Mouse (Mus musculus): Measurements from ENCODE around the gene Arl5c. TPM values are rescaled to one million over a fixed set of nuclear protein-coding genes. Genes with fewer than 3 reads are reported as not detected.
"Not testable (repeated sequence)": the region's sequence is repeated elsewhere in the genome, so short reads cannot be mapped to it uniquely, and the experiment has no call there.

Gene Arl5c
- total and polyA plus RNA-seq, 2 experiments from 2014 or later: 2.9 TPM; not detected in 1

GRCm38 (mm10) chr11:97947426-97947825, 48.6 kb downstream of the Arl5c start:
- 13% methylated on average over 7 of the region's 7 CpGs for WGBS
- Histone ChIP-seq H3K9me3 (replicated peaks; ENCODE audit: control insufficient read depth, low read length) (no peaks in the 10 kb centered on the region), H3K27me3 (ENCODE audit: control insufficient read depth, insufficient read depth, low read length) (no peaks in the 10 kb centered on the region), H3K4me2 (ENCODE audit: low read depth, low read length) (no peak overlapping the region), H3K4me3 (ENCODE audit: low read depth, low read length) (no peak overlapping the region), H3K4me1 (ENCODE audit: control insufficient read depth, insufficient read depth) (no peaks in the 10 kb centered on the region), H3K36me3 (replicated peaks; ENCODE audit: control insufficient read depth, insufficient read depth, low read length) (no peaks in the 10 kb centered on the region), H3K27ac (ENCODE audit: low read depth) (no peak overlapping the region), H3K9ac (replicated peaks; ENCODE audit: low read depth, low read length) (no peak overlapping the region)
- no peak; the same call in 1 of the 2 replicates for ATAC-seq (ENCODE audit: insufficient read depth, low read depth)
- TF ChIP-seq EP300 (IDR thresholded peaks at IDR 0.05; ENCODE audit: low read depth): no peak
- peak; percentile 64 for TF ChIP-seq CTCF (IDR thresholded peaks at IDR 0.05; ENCODE audit: low read depth)
- peak; percentile 22 for DNase-seq (ENCODE audit: low spot score)

GRCm38 (mm10) chr11:97945738-97946289, 50.2 kb downstream of the Arl5c start:
- H3K4me3 ChIP-seq (ENCODE audit: low read depth, low read length): not testable (repeated sequence)

GRCm38 (mm10) chr11:97945031-97945430, 51.0 kb downstream of the Arl5c start:
- H3K4me2 ChIP-seq (ENCODE audit: low read depth, low read length): no peak overlapping the region
- DNase-seq (ENCODE audit: low spot score) (no peak), ATAC-seq (ENCODE audit: insufficient read depth, low read depth) (no peak)
- no peaks in the 10 kb centered on the region for H3K36me3 ChIP-seq (replicated peaks; ENCODE audit: control insufficient read depth, insufficient read depth, low read length)
- no peaks in the 10 kb centered on the region for H3K27me3 ChIP-seq (ENCODE audit: control insufficient read depth, insufficient read depth, low read length)
- H3K4me1 ChIP-seq (ENCODE audit: control insufficient read depth, insufficient read depth): no peaks in the 10 kb centered on the region
- no peak overlapping the region for H3K4me3 ChIP-seq (ENCODE audit: low read depth, low read length)
- TF ChIP-seq CTCF (IDR thresholded peaks at IDR 0.05; ENCODE audit: low read depth): no peak
- no peak for TF ChIP-seq EP300 (IDR thresholded peaks at IDR 0.05; ENCODE audit: low read depth)
- WGBS: 79% methylated on average over 10 of the region's 10 CpGs
- no peaks in the 10 kb centered on the region for H3K9me3 ChIP-seq (replicated peaks; ENCODE audit: control insufficient read depth, low read length)
- H3K9ac ChIP-seq (replicated peaks; ENCODE audit: low read depth, low read length): no peak overlapping the region
- no peak overlapping the region for H3K27ac ChIP-seq (ENCODE audit: low read depth)

More at GRCm38 (mm10) chr11:97945738-97946289, 50.2 kb downstream of the Arl5c start:
- H3K9ac ChIP-seq (replicated peaks; ENCODE audit: low read depth, low read length); H3K4me1 ChIP-seq (ENCODE audit: control insufficient read depth, insufficient read depth); H3K9me3 ChIP-seq (replicated peaks; ENCODE audit: control insufficient read depth, low read length); ATAC-seq (ENCODE audit: insufficient read depth, low read depth); DNase-seq (ENCODE audit: low spot score); H3K27ac ChIP-seq (ENCODE audit: low read depth); H3K4me2 ChIP-seq (ENCODE audit: low read depth, low read length); H3K27me3 ChIP-seq (ENCODE audit: control insufficient read depth, insufficient read depth, low read length); H3K36me3 ChIP-seq (replicated peaks; ENCODE audit: control insufficient read depth, insufficient read depth, low read length): not testable (repeated sequence)
- WGBS: 88% methylated on average over 7 of the region's 7 CpGs

GRCm38 (mm10) chr11:97943256-97943655, 52.7 kb downstream of the Arl5c start:
- no peaks in the 10 kb centered on the region for H3K9me3 ChIP-seq (replicated peaks; ENCODE audit: control insufficient read depth, low read length)
- WGBS: 74% methylated on average over 5 of the region's 5 CpGs
- no peak overlapping the region for H3K4me3 ChIP-seq (ENCODE audit: low read depth, low read length)
- ATAC-seq (ENCODE audit: insufficient read depth, low read depth) (no peak), DNase-seq (ENCODE audit: low spot score) (no peak)
- no peaks in the 10 kb centered on the region for H3K27me3 ChIP-seq (ENCODE audit: control insufficient read depth, insufficient read depth, low read length)
- no peak overlapping the region for H3K27ac ChIP-seq (ENCODE audit: low read depth)
- TF ChIP-seq CTCF (IDR thresholded peaks at IDR 0.05; ENCODE audit: low read depth) (no peak), EP300 (IDR thresholded peaks at IDR 0.05; ENCODE audit: low read depth) (no peak)
- no peak overlapping the region for H3K9ac ChIP-seq (replicated peaks; ENCODE audit: low read depth, low read length)
- no peak overlapping the region for H3K4me2 ChIP-seq (ENCODE audit: low read depth, low read length)
- no peaks in the 10 kb centered on the region for H3K36me3 ChIP-seq (replicated peaks; ENCODE audit: control insufficient read depth, insufficient read depth, low read length)
- no peaks in the 10 kb centered on the region for H3K4me1 ChIP-seq (ENCODE audit: control insufficient read depth, insufficient read depth)

- no peaks in the 10 kb centered on the region for H3K36me3 ChIP-seq (replicated peaks; ENCODE audit: control insufficient read depth, insufficient read depth, low read length)
- no peak for DNase-seq (ENCODE audit: low spot score)
- no peaks in the 10 kb centered on the region for H3K27me3 ChIP-seq (ENCODE audit: control insufficient read depth, insufficient read depth, low read length)
- H3K4me1 ChIP-seq (ENCODE audit: control insufficient read depth, insufficient read depth): no peaks in the 10 kb centered on the region
- WGBS: 67% methylated on average over 15 of the region's 15 CpGs
- H3K4me2 ChIP-seq (ENCODE audit: low read depth, low read length): no peak overlapping the region
- H3K27ac ChIP-seq (ENCODE audit: low read depth): no peak overlapping the region
- no peak for ATAC-seq (ENCODE audit: insufficient read depth, low read depth)
- no peaks in the 10 kb centered on the region for H3K9me3 ChIP-seq (replicated peaks; ENCODE audit: control insufficient read depth, low read length)
- H3K4me3 ChIP-seq (ENCODE audit: low read depth, low read length): no peak overlapping the region
- H3K9ac ChIP-seq (replicated peaks; ENCODE audit: low read depth, low read length): no peak overlapping the region
- no peak for TF ChIP-seq EP300 (IDR thresholded peaks at IDR 0.05; ENCODE audit: low read depth)
- TF ChIP-seq CTCF (IDR thresholded peaks at IDR 0.05; ENCODE audit: low read depth): no peak
Observed at GRCm38 (mm10) chr11:97942420-97943111, 53.4 kb downstream of the Arl5c start.

Small RNA genes within 50 kb of the gene (microRNA-seq; reads per million reads assigned to microRNA genes)
- gene Gm22461 (not detected), gene Gm27597 (not detected)

Other genes starting within 250 kb of the Arl5c start
- gene Cwc25, start 229.6 kb downstream of the Arl5c start, total RNA-seq (2014; rRNA removed; ENCODE audit: low replicate concordance): 3.2 and 3.5 TPM in 2 replicates
- gene Cwc25, start 229.6 kb downstream of the Arl5c start, polyA plus RNA-seq (2015; fragmentation: Nextera tagmentation; extraction: Ambion mirVana): 7.7 and 8.2 TPM in 2 replicates
- gene 1700001P01Rik, start 220.3 kb downstream of the Arl5c start, total RNA-seq (2014; rRNA removed; ENCODE audit: low replicate concordance): not detected in 2 replicates
- not detected in 2 replicates for gene 1700001P01Rik, start 220.3 kb downstream of the Arl5c start, polyA plus RNA-seq (2015; fragmentation: Nextera tagmentation; extraction: Ambion mirVana)
- gene Rpl23, start 213.7 kb downstream of the Arl5c start, total RNA-seq (2014; rRNA removed; ENCODE audit: low replicate concordance): 192 and 208 TPM in 2 replicates
- 394 and 409 TPM in 2 replicates for gene Rpl23, start 213.7 kb downstream of the Arl5c start, polyA plus RNA-seq (2015; fragmentation: Nextera tagmentation; extraction: Ambion mirVana)
- 34.2 and 45.7 TPM in 2 replicates for gene Lasp1, start 197.2 kb downstream of the Arl5c start, total RNA-seq (2014; rRNA removed; ENCODE audit: low replicate concordance)
- 26.5 and 27.8 TPM in 2 replicates for gene Lasp1, start 197.2 kb downstream of the Arl5c start, polyA plus RNA-seq (2015; fragmentation: Nextera tagmentation; extraction: Ambion mirVana)
- 0.23 and 1.4 TPM in 2 replicates for gene B230217C12Rik, start 155.4 kb downstream of the Arl5c start, total RNA-seq (2014; rRNA removed; ENCODE audit: low replicate concordance)
- 0.97 and 1.6 TPM in 2 replicates for gene B230217C12Rik, start 155.4 kb downstream of the Arl5c start, polyA plus RNA-seq (2015; fragmentation: Nextera tagmentation; extraction: Ambion mirVana)
- 7.1 and 9.9 TPM in 2 replicates for gene Fbxo47, start 112.0 kb downstream of the Arl5c start, total RNA-seq (2014; rRNA removed; ENCODE audit: low replicate concordance)
- 0.63 and 0.70 TPM in 2 replicates for gene Fbxo47, start 112.0 kb downstream of the Arl5c start, polyA plus RNA-seq (2015; fragmentation: Nextera tagmentation; extraction: Ambion mirVana)
- gene Plxdc1, start 9.7 kb downstream of the Arl5c start, total RNA-seq (2014; rRNA removed; ENCODE audit: low replicate concordance): 0.39 and 2.6 TPM in 2 replicates
- 2.1 TPM in 2 replicates for gene Plxdc1, start 9.7 kb downstream of the Arl5c start, polyA plus RNA-seq (2015; fragmentation: Nextera tagmentation; extraction: Ambion mirVana)
- 5.5 and 6.2 TPM in 2 replicates for gene Cacnb1, start 26.9 kb upstream of the Arl5c start, total RNA-seq (2014; rRNA removed; ENCODE audit: low replicate concordance)
- gene Cacnb1, start 26.9 kb upstream of the Arl5c start, polyA plus RNA-seq (2015; fragmentation: Nextera tagmentation; extraction: Ambion mirVana): 4.8 and 5.2 TPM in 2 replicates
- 604 and 622 TPM in 2 replicates for gene Rpl19, start 30.5 kb upstream of the Arl5c start, total RNA-seq (2014; rRNA removed; ENCODE audit: low replicate concordance)
- 588 TPM in 2 replicates for gene Rpl19, start 30.5 kb upstream of the Arl5c start, polyA plus RNA-seq (2015; fragmentation: Nextera tagmentation; extraction: Ambion mirVana)
- gene Stac2, start 57.3 kb upstream of the Arl5c start, total RNA-seq (2014; rRNA removed; ENCODE audit: low replicate concordance): 0.15 TPM in 1 of 2 replicates, not detected in the other
- 0.04 and 0.11 TPM in 2 replicates for gene Stac2, start 57.3 kb upstream of the Arl5c start, polyA plus RNA-seq (2015; fragmentation: Nextera tagmentation; extraction: Ambion mirVana)
- gene Fbxl20, start 154.2 kb upstream of the Arl5c start, total RNA-seq (2014; rRNA removed; ENCODE audit: low replicate concordance): 8.8 and 12.5 TPM in 2 replicates
- 8.6 and 8.8 TPM in 2 replicates for gene Fbxl20, start 154.2 kb upstream of the Arl5c start, polyA plus RNA-seq (2015; fragmentation: Nextera tagmentation; extraction: Ambion mirVana)
- 29.2 and 41.4 TPM in 2 replicates for gene Med1, start 197.1 kb upstream of the Arl5c start, total RNA-seq (2014; rRNA removed; ENCODE audit: low replicate concordance)
- gene Med1, start 197.1 kb upstream of the Arl5c start, polyA plus RNA-seq (2015; fragmentation: Nextera tagmentation; extraction: Ambion mirVana): 36.7 and 38.1 TPM in 2 replicates
- gene Cdk12, start 206.9 kb upstream of the Arl5c start, total RNA-seq (2014; rRNA removed; ENCODE audit: low replicate concordance): 18.4 and 25.8 TPM in 2 replicates
- 3.9 and 4.2 TPM in 2 replicates for gene Cdk12, start 206.9 kb upstream of the Arl5c start, polyA plus RNA-seq (2015; fragmentation: Nextera tagmentation; extraction: Ambion mirVana)

Measured in heart, postnatal 0 days (tissue).